Mouse (Mus musculus): ENCODE measurements around the gene Slc16a5. TPM values are rescaled to one million over a fixed set of nuclear protein-coding genes. Genes with fewer than 3 reads are reported as not detected.

The Slc16a5 gene
- total RNA-seq, 2 experiments from 2014 or later, result not detected

GRCm38 (mm10) chr11:115513271-115514237, 51.3 kb downstream of the Slc16a5 start:
- peak; percentile 25 to 68 for DNase-seq (ENCODE audit: low spot score in 2 of 2)

- DNase-seq (ENCODE audit: low spot score in 2 of 2), result peak; percentile 92 to 94
These were observed 52.0 kb downstream of the Slc16a5 start, which contains the start of gene Jpt1 for GRCm38 (mm10) chr11:115514238-115514663. TSS of gene Jpt1 (minus strand) at chr11:115514387.

GRCm38 (mm10) chr11:115515021-115515420, 52.7 kb downstream of the Slc16a5 start:
- DNase-seq (ENCODE audit: low spot score in 2 of 2), result no peak

- DNase-seq (ENCODE audit: low spot score in 2 of 2), result no peak
These were observed 54.7 kb downstream of the Slc16a5 start for GRCm38 (mm10) chr11:115516942-115517341.

GRCm38 (mm10) chr11:115518693-115519092, 56.4 kb downstream of the Slc16a5 start:
- peak; percentile 21 to 45 for DNase-seq (ENCODE audit: low spot score in 2 of 2)

GRCm38 (mm10) chr11:115519581-115519980, 57.3 kb downstream of the Slc16a5 start:
- DNase-seq (ENCODE audit: low spot score in 2 of 2), result no peak

GRCm38 (mm10) chr11:115520218-115520617, 57.9 kb downstream of the Slc16a5 start:
- no peak for DNase-seq (ENCODE audit: low spot score in 2 of 2)

- no peak for DNase-seq (ENCODE audit: low spot score in 2 of 2)
These were observed 58.8 kb downstream of the Slc16a5 start for GRCm38 (mm10) chr11:115521080-115521479.

- no peak for DNase-seq (ENCODE audit: low spot score in 2 of 2)
These were observed 60.0 kb downstream of the Slc16a5 start for GRCm38 (mm10) chr11:115522238-115522637.

GRCm38 (mm10) chr11:115522703-115523102, 60.4 kb downstream of the Slc16a5 start:
- DNase-seq (ENCODE audit: low spot score in 2 of 2), result no peak

Small RNA genes lying within 50 kb of the gene (microRNA-seq; reads per million reads assigned to microRNA genes)
- gene Mir3968, result 0 reads per million in 2 experiments

Other genes with a start within 250 kb of the Slc16a5 start
- gene Grin2c, start 195.2 kb upstream of the Slc16a5 start, total RNA-seq (2021), result 10 to 100 TPM; 33.8 to 35.7 TPM
- gene Fdxr, start 185.4 kb upstream of the Slc16a5 start, total RNA-seq (2021), result 10 to 100 TPM; 13.1 to 18.1 TPM
- gene Fads6, start 164.8 kb upstream of the Slc16a5 start, total RNA-seq (2021), result 10 to 100 TPM; 14.6 to 15.5 TPM
- 1 to 10 TPM in 1 of 2 experiments, under 1 TPM in 1; 0.74 to 2.1 TPM for gene Otop2, start 155.3 kb upstream of the Slc16a5 start, total RNA-seq (2021)
- under 1 TPM; 0.26 to 0.52 TPM for gene Ush1g, start 140.4 kb upstream of the Slc16a5 start, total RNA-seq (2021)
- under 1 TPM in 1 of 2 experiments, not detected in 1; 0.14 TPM for gene Otop3, start 127.7 kb upstream of the Slc16a5 start, total RNA-seq (2021)
- 100 to 1,000 TPM; 111 to 114 TPM for gene Hid1, start 94.7 kb upstream of the Slc16a5 start, total RNA-seq (2021)
- 10 to 100 TPM; 26.8 to 29.3 TPM for gene Cdr2l, start 80.6 kb upstream of the Slc16a5 start, total RNA-seq (2021)
- 100 to 1,000 TPM; 111 to 122 TPM for gene Mrpl58, start 58.7 kb upstream of the Slc16a5 start, total RNA-seq (2021)
- gene Atp5h, start 42.5 kb upstream of the Slc16a5 start, total RNA-seq (2021), result 100 to 1,000 TPM; 453 to 457 TPM
- 10 to 100 TPM; 82.5 to 85.6 TPM for gene Kctd2, start 42.3 kb upstream of the Slc16a5 start, total RNA-seq (2021)
- gene Trim80, start 21.9 kb upstream of the Slc16a5 start, total RNA-seq (2021), result not detected
- 10 to 100 TPM; 15.0 to 15.4 TPM for gene Armc7, start 13.2 kb downstream of the Slc16a5 start, total RNA-seq (2021)
- gene Nt5c, start 29.4 kb downstream of the Slc16a5 start, total RNA-seq (2021), result 10 to 100 TPM; 62.2 to 63.3 TPM
- 100 to 1,000 TPM; 157 TPM for gene Jpt1, start 51.9 kb downstream of the Slc16a5 start, total RNA-seq (2021)
- gene Sumo2, start 73.8 kb downstream of the Slc16a5 start, total RNA-seq (2021), result 100 to 1,000 TPM; 272 to 305 TPM
- gene Nup85, start 102.0 kb downstream of the Slc16a5 start, total RNA-seq (2021), result 10 to 100 TPM; 44.2 to 49.3 TPM
- 10 to 100 TPM; 52.8 to 54.1 TPM for gene Mrps7, start 141.5 kb downstream of the Slc16a5 start, total RNA-seq (2021)
- 10 to 100 TPM; 81.4 to 84.1 TPM for gene Gga3, start 141.6 kb downstream of the Slc16a5 start, total RNA-seq (2021)
- gene Mif4gd, start 150.5 kb downstream of the Slc16a5 start, total RNA-seq (2021), result 10 to 100 TPM; 15.4 to 16.1 TPM
- 10 to 100 TPM; 55.2 to 60.6 TPM for gene Slc25a19, start 165.8 kb downstream of the Slc16a5 start, total RNA-seq (2021)
- gene Grb2, start 246.1 kb downstream of the Slc16a5 start, total RNA-seq (2021), result 100 to 1,000 TPM; 204 to 206 TPM

Data from left cerebral cortex, adult 18-20 months (tissue).